Mouse (Mus musculus) spleen, postnatal 10 days (tissue): ENCODE measurements at regions not wholly inside any gene's neighbourhood (a gene's known extent, or its start where the extent isn't known, plus 50 kb on each side); places are given as distances from the start of the nearest gene placed in this dataset.

Source experiments
- DNase-seq, 2 experiments: peaks; one replicate each; pipeline ENCODE4 v3.0.0; 2021 to 2022; ENCODE audit warnings: low spot score in 2 of 2

GRCm38 (mm10) chr8:115428528-115429290 is 278.9 kb downstream of the Maf start:
- no peak for DNase-seq

GRCm38 (mm10) chr8:115428022-115428421 is 279.6 kb downstream of the Maf start:
- DNase-seq = no peak

GRCm38 (mm10) chr8:115427490-115427889 is 280.1 kb downstream of the Maf start:
- DNase-seq = no peak

GRCm38 (mm10) chr8:115426543-115426942 is 281.1 kb downstream of the Maf start:
- DNase-seq = no peak

GRCm38 (mm10) chr8:115425360-115425759 is 282.2 kb downstream of the Maf start:
- no peak for DNase-seq

GRCm38 (mm10) chr8:115423682-115424081 is 283.9 kb downstream of the Maf start:
- DNase-seq = no peak

GRCm38 (mm10) chr8:115423056-115423455 is 284.5 kb downstream of the Maf start:
- no peak for DNase-seq

- no peak for DNase-seq
These were observed 287.1 kb downstream of the Maf start for GRCm38 (mm10) chr8:115420536-115420935.

- no peak for DNase-seq
These were observed 287.5 kb downstream of the Maf start for GRCm38 (mm10) chr8:115420131-115420530.

- no peak for DNase-seq
These were observed 289.5 kb downstream of the Maf start for GRCm38 (mm10) chr8:115418056-115418455.

- peak; percentile 16 to 69 for DNase-seq
These were observed 293.5 kb downstream of the Maf start for GRCm38 (mm10) chr8:115414061-115414473.

- no peak for DNase-seq
These were observed 295.8 kb downstream of the Maf start for GRCm38 (mm10) chr8:115411756-115412155.

GRCm38 (mm10) chr8:115411061-115411460 is 296.5 kb downstream of the Maf start:
- DNase-seq = no peak

- DNase-seq = no peak
These were observed 297.4 kb downstream of the Maf start for GRCm38 (mm10) chr8:115410191-115410590.

GRCm38 (mm10) chr8:115407535-115407934 is 300.1 kb downstream of the Maf start:
- DNase-seq = no peak

GRCm38 (mm10) chr8:115403601-115404000 is 304.0 kb downstream of the Maf start:
- DNase-seq = no peak

- no peak for DNase-seq
These were observed 305.0 kb downstream of the Maf start for GRCm38 (mm10) chr8:115402471-115403197.
